Mouse (Mus musculus) G1E (cell line): ENCODE results near the gene Nr2e1.

Source experiments
- CTCF ChIP-seq: IDR thresholded peaks from 2 replicates; pipeline ENCODE4 v1.5.1; 2012; ENCODE audit warnings: low read depth, low read length, inconsistent platforms, mixed read lengths
- POLR2AphosphoS5 ChIP-seq: IDR thresholded peaks from 2 replicates; pipeline ENCODE4 v1.6.1; 2012; ENCODE audit warnings: low read depth, low read length, inconsistent platforms; ENCODE audit not compliant: insufficient replicate concordance

- TF ChIP-seq POLR2AphosphoS5 (no peak), CTCF (no peak)
These were observed 57.8 kb downstream of the Nr2e1 start for GRCm38 (mm10) chr10:42525682-42526081.
